Mouse (Mus musculus) CH12.LX (cell line): ENCODE results near the gene Hist2h2ac.

Experiments used
- BHLHE40 ChIP-seq: IDR thresholded peaks from 2 replicates; pipeline ENCODE4 v1.6.1; 2011; ENCODE audit warnings: mild to moderate bottlenecking, low read depth, low read length, improper control_type of control experiment
- CTCF ChIP-seq, 2 experiments: IDR thresholded peaks in 1 of 2; conservative IDR thresholded peaks in 1 of 2; 2 replicates each; pipeline ENCODE4 v1.5.1; 2011 to 2012; ENCODE audit warnings: low read depth in 2 of 2, low read length in 2 of 2, improper control_type of control experiment in 1 of 2, inconsistent platforms in 1 of 2, mild to moderate bottlenecking in 1 of 2, moderate library complexity in 1 of 2
- E2F4 ChIP-seq: IDR thresholded peaks from 2 replicates; pipeline ENCODE4 v1.6.1; 2011; ENCODE audit warnings: low read depth, low read length, improper control_type of control experiment; ENCODE audit not compliant: insufficient replicate concordance
- ETS1 ChIP-seq: conservative IDR thresholded peaks from 2 replicates; pipeline ENCODE4 v1.6.1; 2012; ENCODE audit warnings: low read depth, mild to moderate bottlenecking, inconsistent platforms, low read length, improper control_type of control experiment, moderate library complexity
- MAX ChIP-seq: IDR thresholded peaks from 2 replicates; pipeline ENCODE4 v1.6.1; 2011; ENCODE audit warnings: low read length, improper control_type of control experiment
- RCOR1 ChIP-seq: conservative IDR thresholded peaks from 2 replicates; pipeline ENCODE4 v1.6.1; 2012; ENCODE audit warnings: low read depth, mild to moderate bottlenecking, inconsistent platforms, low read length, improper control_type of control experiment
- SMC3 ChIP-seq: IDR thresholded peaks from 2 replicates; pipeline ENCODE4 v1.6.1; 2011; ENCODE audit warnings: low read depth, low read length, improper control_type of control experiment

DNA sequence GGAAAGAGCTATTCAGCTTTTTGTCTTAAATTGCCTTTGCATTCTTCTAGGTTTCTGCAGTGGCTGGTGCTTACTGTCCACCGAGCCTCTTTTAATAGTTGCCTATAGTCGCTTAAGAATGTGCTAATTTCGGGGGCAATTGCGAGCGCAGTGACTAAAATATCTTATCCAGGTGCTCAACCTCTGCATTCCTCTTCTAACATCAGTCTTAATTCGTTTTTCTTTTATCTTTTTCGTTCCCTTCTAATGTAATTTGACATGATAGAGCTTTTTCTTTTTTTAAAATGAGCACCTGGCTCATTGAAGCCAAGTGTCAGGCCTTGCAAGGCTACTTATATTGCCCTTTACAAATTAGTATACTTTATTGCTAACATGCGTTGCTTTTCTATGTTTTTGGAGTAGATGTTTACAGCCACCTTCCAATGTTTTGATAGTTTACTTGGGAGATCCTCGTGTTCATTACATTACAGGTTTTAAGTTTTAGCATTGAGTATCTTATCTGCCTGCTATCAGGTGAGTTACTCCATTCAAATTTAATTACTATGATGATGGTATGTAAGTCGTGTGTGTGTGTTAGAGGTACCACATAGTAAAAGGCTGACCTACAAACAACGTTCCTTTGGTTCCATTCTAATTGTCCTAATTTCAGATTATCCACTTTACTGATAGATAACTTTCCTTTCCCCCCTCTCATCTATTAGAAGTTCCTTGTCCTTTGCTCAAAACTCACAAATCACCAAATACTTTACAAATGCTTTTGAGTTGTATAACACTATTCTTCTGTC is 26.9 kb upstream of the Hist2h2ac start:
- TF ChIP-seq SMC3 (no peak; the same call in 1 of the 2 replicates), E2F4 (no peak), ETS1 (no peak), MAX (no peak), RCOR1 (no peak), CTCF (conservative IDR thresholded peaks at IDR 0.05 in 1 of 2, IDR thresholded peaks at IDR 0.05 in 1 of 2; ENCODE audit: low read depth in 2 of 2, low read length in 2 of 2) (no peak), BHLHE40 (no peak)
